Mouse (Mus musculus) T-cell, adult 66 days (primary cell): ENCODE results near the gene Syt12. TPM values are rescaled to one million over a fixed set of nuclear protein-coding genes. Genes with fewer than 3 reads are reported as not detected.

ENCODE experiments used
- total RNA-seq, 2 experiments: library from RNA; stranded (reverse); gene quantifications; 3 replicates in 1 of 2; 4 replicates in 1 of 2; pipeline ENCODE4 v1.2.4; 2023

The Syt12 gene
- total RNA-seq, result not detected

GRCm38 (mm10) chr19:4477345-4478189, at the start of gene Syt12:
Syt12 (minus strand) TSS chr19:4477447.

GRCm38 (mm10) chr19:4509986-4510963, 33.0 kb upstream of the Syt12 start, which contains the start of gene Pcx:
Pcx (plus strand) TSS chr19:4510472.

GRCm38 (mm10) chr19:4498062-4498933, 21.1 kb upstream of the Syt12 start, which contains the start of gene 2010003K11Rik:
2010003K11Rik (minus strand) TSS chr19:4498583.

GRCm38 (mm10) chr19:4439161-4439801, 38.0 kb downstream of the Syt12 start, which contains the start of gene Rhod:
Rhod (minus strand) TSS chr19:4439432.

GRCm38 (mm10) chr19:4397798-4398629, 79.2 kb downstream of the Syt12 start, which contains the start of gene Kdm2a:
Kdm2a (minus strand) TSS chr19:4398285.

Other genes with a start within 250 kb of the Syt12 start
- 10 to 100 TPM; 50.8 to 51.4 TPM for gene Pold4, start 245.5 kb downstream of the Syt12 start, total RNA-seq
- 10 to 100 TPM; 17.8 to 18.9 TPM for gene Ssh3, start 208.3 kb downstream of the Syt12 start, total RNA-seq
- gene Ankrd13d, start 194.3 kb downstream of the Syt12 start, total RNA-seq, result 10 to 100 TPM; 19.0 to 20.5 TPM
- 100 to 1,000 TPM; 399 to 431 TPM for gene Grk2, start 171.2 kb downstream of the Syt12 start, total RNA-seq
- gene Kdm2a, start 79.2 kb downstream of the Syt12 start, total RNA-seq, result 100 to 1,000 TPM; 155 to 160 TPM
- gene Rhod, start 38.0 kb downstream of the Syt12 start, total RNA-seq, result 1 to 10 TPM in 1 of 2 experiments, under 1 TPM in 1; 0.39 to 1.8 TPM
- not detected for gene 2010003K11Rik, start 21.1 kb upstream of the Syt12 start, total RNA-seq
- gene Pcx, start 33.0 kb upstream of the Syt12 start, total RNA-seq, result 1 to 10 TPM; 2.3 to 4.6 TPM
- gene Lrfn4, start 138.2 kb upstream of the Syt12 start, total RNA-seq, result under 1 TPM; 0.29 to 0.53 TPM
- gene Rce1, start 148.2 kb upstream of the Syt12 start, total RNA-seq, result 10 to 100 TPM; 53.2 to 59.2 TPM
- gene Gm960, start 221.2 kb upstream of the Syt12 start, total RNA-seq, result not detected
- gene Sptbn2, start 233.7 kb upstream of the Syt12 start, total RNA-seq, result under 1 TPM in 1 of 2 experiments, not detected in 1; 0.09 TPM